Mouse (Mus musculus): ENCODE measurements at regions not wholly inside any gene's neighbourhood (a gene's known extent, or its start where the extent isn't known, plus 50 kb on each side); places are given as distances from the start of the nearest gene placed in this dataset.
A peak's percentile ranks its signal among the peaks of the same experiment; 100 is the strongest.

GRCm38 (mm10) chr2:75350902-75351301 is 308.2 kb upstream of the Hnrnpa3 start:
- Histone ChIP-seq H3K9me3 (no peaks in the 10 kb centered on the region), H3K4me3 (no peak overlapping the region), H3K27ac (peak overlapping the region; percentile 72; the same call in 1 of the 2 replicates), H3K36me3 (replicated peaks) (no peaks in the 10 kb centered on the region), H3K27me3 (replicated peaks) (no peaks in the 10 kb centered on the region), H3K4me1 (peaks cover 10% of the 10 kb centered on the region; the same call in 1 of the 2 replicates), H3K4me2 (no peak overlapping the region), H3K9ac (no peak overlapping the region)
- no peak for ATAC-seq (replicated peaks)
- WGBS: 77% methylated on average over 3 of the region's 3 CpGs

- Histone ChIP-seq H3K27me3 (replicated peaks) (no peaks in the 10 kb centered on the region), H3K4me2 (no peak overlapping the region), H3K9ac (no peak overlapping the region), H3K4me1 (peaks cover 10% of the 10 kb centered on the region; the same call in 1 of the 2 replicates), H3K27ac (peak overlapping the region; percentile 72), H3K36me3 (replicated peaks) (no peaks in the 10 kb centered on the region), H3K4me3 (no peak overlapping the region), H3K9me3 (no peaks in the 10 kb centered on the region)
- ATAC-seq (replicated peaks): no peak
- WGBS: 91% methylated on average over 5 of the region's 5 CpGs
These were observed 307.1 kb upstream of the Hnrnpa3 start for GRCm38 (mm10) chr2:75351965-75352364.

- H3K36me3 ChIP-seq (replicated peaks): no peaks in the 10 kb centered on the region
- H3K4me3 ChIP-seq: no peak overlapping the region
- peak overlapping the region; percentile 72 for H3K27ac ChIP-seq
- WGBS: 48% methylated on average over 4 of the region's 4 CpGs
- H3K4me2 ChIP-seq: no peak overlapping the region
- H3K9ac ChIP-seq: no peak overlapping the region
- no peaks in the 10 kb centered on the region for H3K27me3 ChIP-seq (replicated peaks)
- peaks cover 10% of the 10 kb centered on the region; the same call in 1 of the 2 replicates for H3K4me1 ChIP-seq
- no peaks in the 10 kb centered on the region for H3K9me3 ChIP-seq
- ATAC-seq (replicated peaks): peak; percentile 70
These were observed 306.5 kb upstream of the Hnrnpa3 start for GRCm38 (mm10) chr2:75352564-75352963.

- H3K27ac ChIP-seq: no peak overlapping the region
- no peak for ATAC-seq (replicated peaks)
- H3K9ac ChIP-seq: no peak overlapping the region
- 88% methylated on average over 8 of the region's 8 CpGs for WGBS
- no peak overlapping the region for H3K4me2 ChIP-seq
- H3K9me3 ChIP-seq: no peaks in the 10 kb centered on the region
- no peaks in the 10 kb centered on the region for H3K27me3 ChIP-seq (replicated peaks)
- H3K36me3 ChIP-seq (replicated peaks): no peaks in the 10 kb centered on the region
- H3K4me3 ChIP-seq: no peak overlapping the region
- H3K4me1 ChIP-seq: peaks cover 10% of the 10 kb centered on the region; the same call in 1 of the 2 replicates
These were observed 302.2 kb upstream of the Hnrnpa3 start for GRCm38 (mm10) chr2:75356691-75357375.

- no peak for ATAC-seq (replicated peaks)
- Histone ChIP-seq H3K36me3 (replicated peaks) (no peaks in the 10 kb centered on the region), H3K4me3 (no peak overlapping the region), H3K9ac (no peak overlapping the region), H3K4me2 (no peak overlapping the region), H3K27ac (no peak overlapping the region), H3K4me1 (peaks cover 10% of the 10 kb centered on the region; the same call in 1 of the 2 replicates), H3K27me3 (replicated peaks) (no peaks in the 10 kb centered on the region), H3K9me3 (no peaks in the 10 kb centered on the region)
- WGBS: 71% methylated on average over 2 of the region's 2 CpGs
These were observed 301.5 kb upstream of the Hnrnpa3 start for GRCm38 (mm10) chr2:75357516-75357915.

- Histone ChIP-seq H3K9ac (no peak overlapping the region), H3K4me1 (no peaks in the 10 kb centered on the region), H3K9me3 (no peaks in the 10 kb centered on the region), H3K4me3 (no peak overlapping the region), H3K27me3 (replicated peaks) (no peaks in the 10 kb centered on the region), H3K4me2 (no peak overlapping the region), H3K36me3 (replicated peaks) (no peaks in the 10 kb centered on the region), H3K27ac (no peak overlapping the region)
- WGBS: 82% methylated on average over 3 of the region's 3 CpGs
- ATAC-seq (replicated peaks): no peak
These were observed 298.1 kb upstream of the Hnrnpa3 start for GRCm38 (mm10) chr2:75360936-75361335.

- no peak overlapping the region for H3K9ac ChIP-seq
- no peak overlapping the region for H3K4me3 ChIP-seq
- no peaks in the 10 kb centered on the region for H3K27me3 ChIP-seq (replicated peaks)
- no peaks in the 10 kb centered on the region for H3K9me3 ChIP-seq
- ATAC-seq (replicated peaks): no peak
- peaks cover 10% of the 10 kb centered on the region; the same call in 1 of the 2 replicates for H3K4me1 ChIP-seq
- no peaks in the 10 kb centered on the region for H3K36me3 ChIP-seq (replicated peaks)
- H3K27ac ChIP-seq: no peak overlapping the region
- H3K4me2 ChIP-seq: no peak overlapping the region
- 72% methylated on average over 5 of the region's 5 CpGs for WGBS
These were observed 282.4 kb upstream of the Hnrnpa3 start for GRCm38 (mm10) chr2:75376666-75377065.

GRCm38 (mm10) chr2:75385551-75386263 is 273.4 kb upstream of the Hnrnpa3 start:
- no peak overlapping the region for H3K4me3 ChIP-seq
- H3K36me3 ChIP-seq (replicated peaks): no peaks in the 10 kb centered on the region
- H3K4me1 ChIP-seq: peaks cover 21% of the 10 kb centered on the region
- 22% methylated on average over 7 of the region's 7 CpGs for WGBS
- no peak overlapping the region for H3K9ac ChIP-seq
- no peak overlapping the region for H3K4me2 ChIP-seq
- peak overlapping the region; percentile 61 for H3K27ac ChIP-seq
- H3K9me3 ChIP-seq: no peaks in the 10 kb centered on the region
- no peak for ATAC-seq (replicated peaks)
- H3K27me3 ChIP-seq (replicated peaks): no peaks in the 10 kb centered on the region

- Histone ChIP-seq H3K4me3 (no peak overlapping the region), H3K27ac (no peak overlapping the region), H3K36me3 (replicated peaks) (no peaks in the 10 kb centered on the region), H3K4me1 (peaks cover 21% of the 10 kb centered on the region), H3K4me2 (no peak overlapping the region), H3K9ac (no peak overlapping the region), H3K9me3 (no peaks in the 10 kb centered on the region), H3K27me3 (replicated peaks) (no peaks in the 10 kb centered on the region)
- ATAC-seq (replicated peaks): no peak
- 92% methylated on average over 3 of the region's 3 CpGs for WGBS
These were observed 272.4 kb upstream of the Hnrnpa3 start for GRCm38 (mm10) chr2:75386636-75387035.

- ATAC-seq (replicated peaks): no peak
- 84% methylated on average over 3 of the region's 3 CpGs for WGBS
- no peak overlapping the region for H3K27ac ChIP-seq
These were observed 267.0 kb upstream of the Hnrnpa3 start for GRCm38 (mm10) chr2:75392041-75392440.

GRCm38 (mm10) chr2:75394928-75395673 is 264.0 kb upstream of the Hnrnpa3 start:
- no peak for ATAC-seq (replicated peaks)
- H3K27ac ChIP-seq: no peak overlapping the region
- WGBS: 72% methylated on average over 6 of the region's 6 CpGs

More at GRCm38 (mm10) chr2:75392041-75392440, 267.0 kb upstream of the Hnrnpa3 start:
- no peak overlapping the region for H3K4me3 ChIP-seq
- no peak overlapping the region for H3K9ac ChIP-seq
- H3K27me3 ChIP-seq (replicated peaks): no peaks in the 10 kb centered on the region
- no peaks in the 10 kb centered on the region for H3K36me3 ChIP-seq (replicated peaks)
- H3K4me2 ChIP-seq: no peak overlapping the region
- no peaks in the 10 kb centered on the region for H3K9me3 ChIP-seq
- H3K4me1 ChIP-seq: no peaks in the 10 kb centered on the region; the same call in 1 of the 2 replicates

GRCm38 (mm10) chr2:75396016-75396415 is 263.0 kb upstream of the Hnrnpa3 start:
- H3K27me3 ChIP-seq (replicated peaks): no peaks in the 10 kb centered on the region
- H3K27ac ChIP-seq: no peak overlapping the region
- no peak for ATAC-seq (replicated peaks)
- no peak overlapping the region for H3K4me2 ChIP-seq
- H3K36me3 ChIP-seq (replicated peaks): no peaks in the 10 kb centered on the region
- no peak overlapping the region for H3K9ac ChIP-seq
- H3K4me3 ChIP-seq: no peak overlapping the region
- H3K4me1 ChIP-seq: no peaks in the 10 kb centered on the region; the same call in 1 of the 2 replicates
- WGBS: 64% methylated on average over 2 of the region's 2 CpGs
- no peaks in the 10 kb centered on the region for H3K9me3 ChIP-seq

More at GRCm38 (mm10) chr2:75394928-75395673, 264.0 kb upstream of the Hnrnpa3 start:
- Histone ChIP-seq H3K27me3 (replicated peaks) (no peaks in the 10 kb centered on the region), H3K4me3 (no peak overlapping the region), H3K9ac (no peak overlapping the region), H3K36me3 (replicated peaks) (no peaks in the 10 kb centered on the region), H3K4me2 (no peak overlapping the region), H3K9me3 (no peaks in the 10 kb centered on the region), H3K4me1 (no peaks in the 10 kb centered on the region; the same call in 1 of the 2 replicates)
